ENCODE assay signal across 19 mouse cellular contexts in the genomic region with DNA sequence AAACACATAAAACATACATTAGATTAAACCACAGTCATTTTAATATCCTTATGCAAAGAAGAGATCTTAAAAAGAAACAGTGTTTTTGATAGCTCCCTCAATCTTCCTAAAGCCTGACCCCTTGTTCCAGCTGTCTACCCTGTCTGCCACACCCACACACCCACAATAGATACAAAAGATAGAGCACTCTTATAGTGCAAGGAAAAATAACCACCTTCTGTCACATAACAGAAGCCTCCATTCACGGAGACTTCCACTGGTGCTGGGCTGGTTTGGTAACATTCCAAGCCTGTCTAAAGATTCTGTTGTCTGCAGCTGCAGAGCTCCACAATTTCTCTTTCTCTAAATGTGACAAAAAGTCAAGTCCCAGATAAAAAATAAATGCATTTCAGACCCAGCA. TPM values are rescaled to one million over a fixed set of nuclear protein-coding genes. Genes with fewer than 3 reads are reported as not detected.
DNase-seq lines count a peak whose midpoint lies in the region; ATAC-seq lines count a peak whose summit lies in the region.
"Had no signal": no experiment of that assay in that cellular context is flagged by ENCODE, and none has a peak within 500 bp of the region (broad histone marks: within the 10 kb centered on the region; RNA-seq: fewer than 3 reads in every experiment).

No protein-coding gene starts in this region.

- intact Hi-C loops in left cerebral cortex, postnatal 36 days (cut with DNase I) = no loop called here

- H3K4me2 ChIP-seq in forebrain, embryonic 14.5 days (ENCODE audit: low read length) = no peak overlapping the region
- H3K4me2 ChIP-seq in forebrain, embryonic 16.5 days (ENCODE audit: low read length) = no peak overlapping the region
- H3K4me2 ChIP-seq: embryonic facial prominence, embryonic 15.5 days; heart, embryonic 15.5 days; hindbrain, embryonic 12.5 days; intestine, embryonic 15.5 days; liver, embryonic 12.5 days; lung, embryonic 15.5 days; midbrain, embryonic 15.5 days had no signal

- no peak overlapping the region for H3K9ac ChIP-seq in forebrain, embryonic 14.5 days (ENCODE audit: low read length)
- no peak overlapping the region for H3K9ac ChIP-seq in forebrain, embryonic 16.5 days (replicated peaks; ENCODE audit: low read depth, low read length)
- H3K9ac ChIP-seq: embryonic facial prominence, embryonic 15.5 days; heart, embryonic 15.5 days; hindbrain, embryonic 12.5 days; intestine, embryonic 15.5 days; liver, embryonic 12.5 days; lung, embryonic 15.5 days; midbrain, embryonic 15.5 days had no signal

- no peaks in the 10 kb centered on the region for H3K9me3 ChIP-seq in forebrain, embryonic 14.5 days (replicated peaks; ENCODE audit: control insufficient read depth, low read length)
- H3K9me3 ChIP-seq in forebrain, embryonic 16.5 days (ENCODE audit: control insufficient read depth, low read length) = no peaks in the 10 kb centered on the region
- H3K9me3 ChIP-seq: embryonic facial prominence, embryonic 15.5 days; heart, embryonic 15.5 days; hindbrain, embryonic 12.5 days; intestine, embryonic 15.5 days; liver, embryonic 12.5 days; lung, embryonic 15.5 days had no signal

- 14% methylated on average over 1 of the region's 1 CpGs for WGBS in forebrain, embryonic 14.5 days
- WGBS in forebrain, embryonic 16.5 days = 12% methylated on average over 1 of the region's 1 CpGs

- DNase-seq in forebrain, embryonic 14.5 days (ENCODE audit: low spot score) = peak; percentile 64
- peak; percentile 51 for DNase-seq in left cerebral cortex, adult 11 months (ENCODE audit: low spot score)
- no peak for DNase-seq in left cerebral cortex, postnatal 36 days (ENCODE audit: low spot score in 2 of 2)
- peak; percentile 14 for DNase-seq in testis, postnatal 14 days (ENCODE audit: low spot score)
- DNase-seq in testis, postnatal 10 days (ENCODE audit: low spot score) = no peak
- no peak for DNase-seq in kidney, postnatal 36 days
- DNase-seq in adrenal gland, postnatal 36 days = no peak
- DNase-seq: B cell, adult 2 months; cerebellum, adult 18-20 months; heart, adult 11 months; retina, postnatal 1 day had no signal

- H3K4me3 ChIP-seq in forebrain, embryonic 14.5 days (ENCODE audit: low read depth, low read length) = no peak overlapping the region
- H3K4me3 ChIP-seq in forebrain, embryonic 16.5 days (replicated peaks; ENCODE audit: low read length) = no peak overlapping the region
- H3K4me3 ChIP-seq: embryonic facial prominence, embryonic 15.5 days; heart, embryonic 15.5 days; hindbrain, embryonic 12.5 days; intestine, embryonic 15.5 days; liver, embryonic 12.5 days; lung, embryonic 15.5 days; midbrain, embryonic 15.5 days had no signal

- H3K27me3 ChIP-seq in forebrain, embryonic 14.5 days (replicated peaks; ENCODE audit: control insufficient read depth, insufficient read depth, low read length) = no peaks in the 10 kb centered on the region
- no peaks in the 10 kb centered on the region for H3K27me3 ChIP-seq in forebrain, embryonic 16.5 days (replicated peaks; ENCODE audit: control insufficient read depth, insufficient read depth, low read length)
- H3K27me3 ChIP-seq: embryonic facial prominence, embryonic 15.5 days; heart, embryonic 15.5 days; hindbrain, embryonic 12.5 days; intestine, embryonic 15.5 days; liver, embryonic 12.5 days; lung, embryonic 15.5 days; midbrain, embryonic 15.5 days had no signal

- H3K27ac ChIP-seq in forebrain, embryonic 14.5 days (ENCODE audit: low read depth, low read length) = peak overlapping the region; percentile 41; the same call in 1 of the 2 replicates
- no peak overlapping the region; the same call in 1 of the 2 replicates for H3K27ac ChIP-seq in forebrain, embryonic 16.5 days (ENCODE audit: low read length)
- H3K27ac ChIP-seq: embryonic facial prominence, embryonic 15.5 days; heart, embryonic 15.5 days; hindbrain, embryonic 12.5 days; intestine, embryonic 15.5 days; liver, embryonic 12.5 days; lung, embryonic 15.5 days; midbrain, embryonic 15.5 days had no signal

- no peaks in the 10 kb centered on the region for H3K36me3 ChIP-seq in forebrain, embryonic 14.5 days (ENCODE audit: control insufficient read depth, insufficient read depth, low read length)
- H3K36me3 ChIP-seq in forebrain, embryonic 16.5 days (ENCODE audit: control insufficient read depth, insufficient read depth) = no peaks in the 10 kb centered on the region
- H3K36me3 ChIP-seq: embryonic facial prominence, embryonic 15.5 days; heart, embryonic 15.5 days; hindbrain, embryonic 12.5 days; intestine, embryonic 15.5 days; liver, embryonic 12.5 days; lung, embryonic 15.5 days; midbrain, embryonic 15.5 days had no signal

- ATAC-seq in forebrain, embryonic 14.5 days = no peak
- no peak for ATAC-seq in forebrain, embryonic 16.5 days
- ATAC-seq: intestine, embryonic 15.5 days; liver, embryonic 12.5 days; midbrain, embryonic 15.5 days had no signal

- H3K4me1 ChIP-seq in forebrain, embryonic 14.5 days (ENCODE audit: control insufficient read depth, insufficient read depth, low read length) = peaks cover 12% of the 10 kb centered on the region
- peaks cover 7% of the 10 kb centered on the region for H3K4me1 ChIP-seq in forebrain, embryonic 16.5 days (replicated peaks; ENCODE audit: control insufficient read depth, insufficient read depth, low read length)
- H3K4me1 ChIP-seq: embryonic facial prominence, embryonic 15.5 days; heart, embryonic 15.5 days; hindbrain, embryonic 12.5 days; intestine, embryonic 15.5 days; liver, embryonic 12.5 days; lung, embryonic 15.5 days; midbrain, embryonic 15.5 days had no signal

RNA-seq across cellular contexts. Expression of a gene that starts 20.7 kb away (rescaled TPM):
- polyA plus RNA-seq in forebrain, embryonic 14.5 days (2014; fragmentation: Nextera tagmentation; extraction: Ambion mirVana) = 12.3 and 13.1 TPM in 2 replicates
- 14.5 and 16.8 TPM in 2 replicates for polyA plus RNA-seq in forebrain, embryonic 16.5 days (2015; fragmentation: Nextera tagmentation; extraction: Ambion mirVana)
- 10 to 100 TPM; 29.2 to 30.4 TPM for total RNA-seq in left cerebral cortex, postnatal 36 days (2021)
- under 1 TPM; 0.17 to 0.26 TPM for total RNA-seq in adrenal gland, postnatal 36 days (2021)

Comparison
In these comparisons a context has a peak if more than half of its experiments do, and no peak if none do; other contexts are left out.
1. DNase-seq: peak in forebrain, embryonic 14.5 days (single experiment), left cerebral cortex, adult 11 months (single experiment) and testis, postnatal 14 days (single experiment); none in left cerebral cortex, postnatal 36 days (0 of 2), testis, postnatal 10 days (single experiment), kidney, postnatal 36 days (0 of 2) and adrenal gland, postnatal 36 days (0 of 2).
2. RNA of a gene that starts 20.7 kb away (total RNA-seq): 29.2 to 30.4 TPM in left cerebral cortex, postnatal 36 days; 0.17 to 0.26 TPM in adrenal gland, postnatal 36 days; every median in the first group is over 10 times any median in the second.